Mouse (Mus musculus) embryonic facial prominence, embryonic 11.5 days (tissue): Measurements from ENCODE around the gene Rflnb. TPM values are rescaled to one million over a fixed set of nuclear protein-coding genes. Genes with fewer than 3 reads are reported as not detected.

Experiments used
- ATAC-seq: fragments of 200-750 bp; cut with Nextera tagmentation; replicated peaks from 2 replicates; pipeline ENCODE4 v1.8.0; 2017; ENCODE audit warnings: low read depth; ENCODE audit not compliant: insufficient number of reproducible peaks, low FRiP score, low TSS enrichment
- DNase-seq: peaks from one replicate; pipeline ENCODE4 v3.0.0-alpha.2; 2015; ENCODE audit warnings: low spot score
- H3K27ac ChIP-seq: fragments of 300-500 bp; sonication (generic); replicated peaks from 2 replicates; pipeline ENCODE4 v1.5.1; 2014; ENCODE audit warnings: mild to moderate bottlenecking, low read depth, low read length, control low read depth
- H3K27me3 ChIP-seq: fragments of 300-500 bp; sonication (generic); 2 replicates; pipeline ENCODE4 v1.6.1; 2014; ENCODE audit warnings: mild to moderate bottlenecking, low read length, moderate library complexity, mixed read lengths; ENCODE audit not compliant: control insufficient read depth, insufficient read depth
- H3K36me3 ChIP-seq: fragments of 300-500 bp; sonication (generic); replicated peaks from 2 replicates; pipeline ENCODE4 v1.6.1; 2014; ENCODE audit warnings: low read depth, mild to moderate bottlenecking, low read length, moderate library complexity, mixed read lengths; ENCODE audit not compliant: control insufficient read depth, insufficient read depth
- H3K4me1 ChIP-seq: fragments of 300-500 bp; sonication (generic); 2 replicates; pipeline ENCODE4 v1.6.1; 2014; ENCODE audit warnings: low read length, mixed read lengths; ENCODE audit not compliant: control insufficient read depth, insufficient read depth
- H3K4me2 ChIP-seq: fragments of 300-500 bp; sonication (generic); 2 replicates; pipeline ENCODE4 v1.6.1; 2014; ENCODE audit warnings: low read depth, mild to moderate bottlenecking, control low read depth, low read length, moderate library complexity
- H3K4me3 ChIP-seq: fragments of 300-500 bp; sonication (generic); 2 replicates; pipeline ENCODE4 v1.5.1; 2014; ENCODE audit warnings: low read depth, low read length, control low read depth
- H3K9ac ChIP-seq: fragments of 300-500 bp; sonication (generic); replicated peaks from 2 replicates; pipeline ENCODE4 v1.6.1; 2014; ENCODE audit warnings: mild to moderate bottlenecking, control low read depth, low read length
- H3K9me3 ChIP-seq: fragments of 300-500 bp; sonication (generic); replicated peaks from 2 replicates; pipeline ENCODE4 v1.6.1; 2016; ENCODE audit warnings: mild to moderate bottlenecking, low read length, inconsistent platforms, mixed read lengths; ENCODE audit not compliant: control insufficient read depth
- WGBS: fragments of 180-500 bp; shearing (Covaris S2); extraction: QIAGEN DNeasy Blood & Tissue Kit; methylation state at CpG from one replicate; pipeline ENCODE4 v1.1.7; 2014; 5-methylcytosine and 5-hydroxymethylcytosine counted together
- polyA plus RNA-seq: library from polyadenylated mRNA; unstranded; fragments of >200 nt; fragmentation: Nextera tagmentation; extraction: Ambion mirVana; gene quantifications from 2 replicates; pipeline ENCODE4 v1.2.1, GENCODE M21; 2014

The Rflnb gene
- polyA plus RNA-seq, 1 experiment from 2014 or later: 34.7 TPM

- Histone ChIP-seq H3K27ac (no peak within 1 kb of the TSS), H3K4me1 (no peaks in the 10 kb centered on the region), H3K27me3 (peaks cover 2% of the 10 kb centered on the region; the same call in 1 of the 2 replicates), H3K4me3 (peak within 1 kb of the TSS; percentile 50), H3K9ac (peak within 1 kb of the TSS; percentile 37), H3K4me2 (peak within 1 kb of the TSS; percentile 90), H3K9me3 (no peaks in the 10 kb centered on the region), H3K36me3 (no peaks in the 10 kb centered on the region)
- ATAC-seq (0 out of 2 replicates have a peak, but pooled peaks have one; percentile 56), DNase-seq (peak; percentile 86)
- WGBS: 11% methylated on average over 33 of the region's 36 CpGs
Measured at GRCm38 (mm10) chr11:75999440-76000155, 28.0 kb downstream of the Rflnb start, which contains the start of gene 1700016K19Rik. 1700016K19Rik (plus strand) TSS chr11:75999912.

GRCm38 (mm10) chr11:75994357-75994756 lies 33.2 kb downstream of the Rflnb start:
- Histone ChIP-seq H3K4me2 (no peak overlapping the region), H3K4me1 (no peaks in the 10 kb centered on the region), H3K27ac (no peak overlapping the region), H3K4me3 (no peak overlapping the region), H3K36me3 (no peaks in the 10 kb centered on the region), H3K9ac (no peak overlapping the region), H3K9me3 (no peaks in the 10 kb centered on the region), H3K27me3 (no peaks in the 10 kb centered on the region)
- 52% methylated on average over 9 of the region's 9 CpGs for WGBS
- DNase-seq (no peak), ATAC-seq (no peak)

GRCm38 (mm10) chr11:75992481-75992880 lies 35.1 kb downstream of the Rflnb start:
- Histone ChIP-seq H3K36me3 (no peaks in the 10 kb centered on the region), H3K4me3 (no peak overlapping the region), H3K4me2 (no peak overlapping the region), H3K9me3 (no peaks in the 10 kb centered on the region), H3K27me3 (no peaks in the 10 kb centered on the region), H3K4me1 (no peaks in the 10 kb centered on the region), H3K27ac (no peak overlapping the region), H3K9ac (no peak overlapping the region)
- DNase-seq (no peak), ATAC-seq (no peak)
- 87% methylated on average over 8 of the region's 8 CpGs for WGBS

GRCm38 (mm10) chr11:75991911-75992310 lies 35.7 kb downstream of the Rflnb start:
- H3K36me3 ChIP-seq: no peaks in the 10 kb centered on the region
- no peaks in the 10 kb centered on the region for H3K4me1 ChIP-seq
- 88% methylated on average over 8 of the region's 8 CpGs for WGBS
- H3K9me3 ChIP-seq: no peaks in the 10 kb centered on the region
- no peak for DNase-seq
- ATAC-seq: no peak
- no peak overlapping the region for H3K4me2 ChIP-seq
- no peaks in the 10 kb centered on the region for H3K27me3 ChIP-seq
- H3K9ac ChIP-seq: no peak overlapping the region
- no peak overlapping the region for H3K4me3 ChIP-seq
- H3K27ac ChIP-seq: no peak overlapping the region

- Histone ChIP-seq H3K4me3 (no peak overlapping the region), H3K36me3 (no peaks in the 10 kb centered on the region), H3K27ac (no peak overlapping the region), H3K4me1 (no peaks in the 10 kb centered on the region), H3K9me3 (no peaks in the 10 kb centered on the region), H3K9ac (no peak overlapping the region), H3K4me2 (no peak overlapping the region), H3K27me3 (no peaks in the 10 kb centered on the region)
- 75% methylated on average over 15 of the region's 15 CpGs for WGBS
- ATAC-seq (no peak), DNase-seq (no peak)
Measured at GRCm38 (mm10) chr11:75990965-75991835, 36.4 kb downstream of the Rflnb start.

- no peaks in the 10 kb centered on the region for H3K4me1 ChIP-seq
- ATAC-seq (no peak), DNase-seq (no peak)
- H3K9me3 ChIP-seq: no peaks in the 10 kb centered on the region
- no peaks in the 10 kb centered on the region for H3K36me3 ChIP-seq
- no peak overlapping the region for H3K4me2 ChIP-seq
- no peak overlapping the region for H3K9ac ChIP-seq
- WGBS: 65% methylated on average over 7 of the region's 7 CpGs
- no peak overlapping the region for H3K27ac ChIP-seq
- H3K27me3 ChIP-seq: no peaks in the 10 kb centered on the region
- no peak overlapping the region for H3K4me3 ChIP-seq
Measured at GRCm38 (mm10) chr11:75985948-75986347, 41.6 kb downstream of the Rflnb start.

GRCm38 (mm10) chr11:75984581-75984980 lies 43.0 kb downstream of the Rflnb start:
- Histone ChIP-seq H3K9ac (no peak overlapping the region), H3K4me2 (no peak overlapping the region), H3K36me3 (no peaks in the 10 kb centered on the region), H3K27me3 (no peaks in the 10 kb centered on the region), H3K9me3 (no peaks in the 10 kb centered on the region), H3K4me1 (no peaks in the 10 kb centered on the region), H3K27ac (no peak overlapping the region), H3K4me3 (no peak overlapping the region)
- DNase-seq (no peak), ATAC-seq (no peak)
- WGBS: 67% methylated on average over 1 of the region's 1 CpGs

GRCm38 (mm10) chr11:75983194-75983593 lies 44.4 kb downstream of the Rflnb start:
- Histone ChIP-seq H3K9me3 (no peaks in the 10 kb centered on the region), H3K4me3 (no peak overlapping the region), H3K9ac (no peak overlapping the region), H3K4me2 (no peak overlapping the region), H3K4me1 (no peaks in the 10 kb centered on the region), H3K27me3 (no peaks in the 10 kb centered on the region), H3K36me3 (no peaks in the 10 kb centered on the region), H3K27ac (no peak overlapping the region)
- no peak for ATAC-seq
- peak; percentile 26 for DNase-seq
- WGBS: 68% methylated on average over 4 of the region's 4 CpGs
